Mouse (Mus musculus): ENCODE data around the gene Atl3. TPM values are rescaled to one million over a fixed set of nuclear protein-coding genes. Genes with fewer than 3 reads are reported as not detected.

Gene Atl3
- polyA plus RNA-seq (2012), result 0.11 and 0.12 TPM in 2 replicates

DNA sequence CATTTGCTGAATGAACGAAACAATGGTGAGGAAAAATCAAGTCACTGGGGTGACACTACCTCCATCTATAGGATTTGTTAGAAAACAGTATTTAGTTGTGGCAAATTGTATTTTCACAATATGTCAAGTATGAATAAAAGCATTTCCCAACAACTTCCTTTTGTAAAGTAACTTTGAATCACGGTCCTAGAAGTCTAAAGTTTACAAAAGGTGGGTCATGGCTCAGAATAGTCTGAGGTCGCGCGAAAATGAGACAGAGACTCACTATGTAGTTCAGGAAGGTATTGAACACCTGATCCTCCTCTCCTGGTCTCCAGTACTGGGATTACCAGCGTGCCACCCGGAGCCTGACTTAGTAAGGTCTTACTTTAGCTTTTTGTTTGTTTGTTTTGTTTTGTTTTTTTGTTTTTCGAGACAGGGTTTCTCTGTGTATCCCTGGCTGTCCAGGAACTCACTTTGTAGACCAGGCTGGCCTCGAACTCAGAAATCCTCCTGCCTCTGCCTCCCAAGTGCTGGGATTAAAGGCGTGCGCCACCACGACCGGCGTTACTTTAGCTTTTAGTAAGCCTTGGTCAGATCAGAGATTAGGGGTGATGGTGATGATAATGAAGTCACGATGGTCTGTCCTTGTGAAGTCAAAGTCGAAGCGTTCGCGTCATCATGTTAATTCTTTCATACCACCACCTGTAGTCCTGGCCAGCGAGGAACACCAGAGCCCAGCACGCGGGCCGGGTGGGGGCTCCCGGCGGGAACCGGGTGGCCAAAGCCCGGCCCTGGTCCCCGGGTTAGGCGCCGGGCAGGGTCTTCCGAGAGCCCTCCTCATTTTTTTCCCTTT is at the start of gene Atl3:
Gene Atl3, plus strand, starts transcription at position 689 of the 835 bp plus-strand sequence.
- Histone ChIP-seq H3K4me3 (replicated peaks) (peak within 1 kb of the TSS; percentile 89), H3K9me3 (ENCODE audit: control insufficient read depth, low read length) (no peaks in the 10 kb centered on the region), H3K4me1 (ENCODE audit: control insufficient read depth) (peaks cover 41% of the 10 kb centered on the region), H3K27me3 (ENCODE audit: control insufficient read depth) (no peaks in the 10 kb centered on the region), H3K36me3 (ENCODE audit: control insufficient read depth) (peaks cover 12% of the 10 kb centered on the region)
- TF ChIP-seq GATA1 (IDR thresholded peaks at IDR 0.05; ENCODE audit: low read length) (no peak), TAL1 (IDR thresholded peaks at IDR 0.05; ENCODE audit: low read length) (no peak)

DNA sequence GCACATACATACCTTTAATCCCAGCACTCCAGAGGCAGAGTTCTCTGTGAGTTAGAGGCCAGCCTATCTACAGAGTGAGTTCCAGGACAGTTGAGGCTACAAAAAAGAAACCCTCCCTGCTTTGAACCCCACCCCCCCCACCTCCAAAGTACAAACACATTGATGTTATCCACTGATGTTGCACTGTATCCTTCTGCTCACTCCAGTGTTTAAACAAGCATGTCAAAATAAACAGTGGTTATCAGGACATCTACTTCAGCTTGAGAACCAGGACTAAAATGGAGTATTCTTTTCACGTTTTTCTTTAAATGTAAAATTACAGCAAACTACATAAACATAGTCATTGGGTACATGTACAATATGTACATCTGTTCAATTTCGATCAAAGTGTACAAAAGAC is 48.7 kb upstream of the Atl3 start:
- peaks cover 20% of the 10 kb centered on the region for H3K36me3 ChIP-seq (ENCODE audit: control insufficient read depth)
- no peaks in the 10 kb centered on the region for H3K9me3 ChIP-seq (ENCODE audit: control insufficient read depth, low read length)
- H3K27me3 ChIP-seq (ENCODE audit: control insufficient read depth), result no peaks in the 10 kb centered on the region
- H3K4me3 ChIP-seq (replicated peaks), result no peak overlapping the region
- H3K4me1 ChIP-seq (ENCODE audit: control insufficient read depth), result peaks cover 2% of the 10 kb centered on the region
- TF ChIP-seq GATA1 (IDR thresholded peaks at IDR 0.05; ENCODE audit: low read length) (no peak), TAL1 (IDR thresholded peaks at IDR 0.05; ENCODE audit: low read length) (no peak)

DNA sequence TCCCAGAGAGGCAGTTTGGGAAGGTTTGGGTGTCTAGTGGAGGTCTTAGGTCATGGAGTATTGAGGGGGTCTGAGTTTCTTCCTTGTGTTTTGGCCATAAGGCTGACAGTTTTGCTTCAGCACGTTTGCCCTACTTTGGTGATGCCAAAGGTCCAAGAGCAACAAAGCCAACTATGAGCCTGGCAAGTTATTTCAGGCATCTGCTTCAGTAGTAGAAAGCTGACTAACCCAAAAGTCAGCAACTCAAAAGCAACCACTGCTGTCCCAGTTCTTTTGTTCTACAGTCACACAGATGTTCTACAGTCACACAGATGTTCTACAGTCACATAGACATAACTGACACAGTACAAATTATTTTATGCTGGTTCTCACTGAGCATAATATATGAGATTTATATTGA is 48.2 kb upstream of the Atl3 start:
- Histone ChIP-seq H3K27me3 (ENCODE audit: control insufficient read depth) (no peaks in the 10 kb centered on the region), H3K4me3 (replicated peaks) (no peak overlapping the region), H3K36me3 (ENCODE audit: control insufficient read depth) (peaks cover 21% of the 10 kb centered on the region), H3K4me1 (ENCODE audit: control insufficient read depth) (peaks cover 2% of the 10 kb centered on the region), H3K9me3 (ENCODE audit: control insufficient read depth, low read length) (no peaks in the 10 kb centered on the region)
- no peak for TF ChIP-seq TAL1 (IDR thresholded peaks at IDR 0.05; ENCODE audit: low read length)
- no peak for TF ChIP-seq GATA1 (IDR thresholded peaks at IDR 0.05; ENCODE audit: low read length)

DNA sequence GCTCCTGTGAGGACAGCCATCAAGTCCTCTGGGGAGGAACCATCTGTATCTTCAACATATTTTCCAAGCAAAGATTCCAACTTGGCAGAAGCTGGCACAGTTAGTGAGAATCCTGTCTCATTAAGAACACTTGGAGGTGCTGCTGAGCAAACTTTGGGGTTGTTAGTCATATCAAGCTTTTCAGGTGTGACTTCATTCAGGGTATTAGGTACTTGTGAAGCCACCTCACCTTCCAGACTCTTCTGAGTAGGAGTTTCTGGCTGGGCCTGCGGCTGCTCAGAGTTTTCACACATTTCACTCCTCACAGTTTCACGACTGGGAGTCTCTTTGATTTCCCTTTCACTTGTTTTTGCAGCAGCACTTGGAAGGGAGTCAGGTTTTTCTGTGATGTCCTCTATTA is 37.0 kb upstream of the Atl3 start:
- no peak for TF ChIP-seq GATA1 (IDR thresholded peaks at IDR 0.05; ENCODE audit: low read length)
- no peak for TF ChIP-seq TAL1 (IDR thresholded peaks at IDR 0.05; ENCODE audit: low read length)
- no peaks in the 10 kb centered on the region for H3K9me3 ChIP-seq (ENCODE audit: control insufficient read depth, low read length)

DNA sequence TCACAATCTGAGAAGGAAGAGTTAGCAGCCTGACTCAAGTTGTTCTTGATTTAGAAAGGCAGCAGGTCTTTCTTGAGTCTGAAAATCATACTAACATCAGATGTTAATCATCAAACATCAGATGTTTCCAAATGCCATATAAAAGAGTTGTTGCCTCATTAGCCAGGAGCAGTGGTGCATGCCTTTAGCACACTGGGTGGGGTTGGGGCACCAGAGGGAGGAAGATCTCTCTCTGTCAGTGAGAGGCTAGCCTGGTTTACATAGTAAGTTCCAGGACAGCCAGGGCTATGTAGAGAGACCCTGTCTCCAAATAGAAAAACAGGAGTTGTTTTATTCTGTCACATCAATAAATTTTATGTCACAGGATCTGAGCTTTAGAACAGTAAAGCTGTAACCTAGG is 34.9 kb upstream of the Atl3 start:
- H3K4me1 ChIP-seq (ENCODE audit: control insufficient read depth), result no peaks in the 10 kb centered on the region
- TF ChIP-seq TAL1 (IDR thresholded peaks at IDR 0.05; ENCODE audit: low read length), result no peak
- no peak for TF ChIP-seq GATA1 (IDR thresholded peaks at IDR 0.05; ENCODE audit: low read length)
- no peaks in the 10 kb centered on the region for H3K27me3 ChIP-seq (ENCODE audit: control insufficient read depth)
- peaks cover 45% of the 10 kb centered on the region for H3K36me3 ChIP-seq (ENCODE audit: control insufficient read depth)
- H3K9me3 ChIP-seq (ENCODE audit: control insufficient read depth, low read length), result no peaks in the 10 kb centered on the region
- no peak overlapping the region for H3K4me3 ChIP-seq (replicated peaks)

More for the DNA sequence above, 37.0 kb upstream of the Atl3 start:
- no peaks in the 10 kb centered on the region for H3K27me3 ChIP-seq (ENCODE audit: control insufficient read depth)
- H3K4me1 ChIP-seq (ENCODE audit: control insufficient read depth), result no peaks in the 10 kb centered on the region
- H3K36me3 ChIP-seq (ENCODE audit: control insufficient read depth), result peaks cover 34% of the 10 kb centered on the region
- no peak overlapping the region for H3K4me3 ChIP-seq (replicated peaks)

DNA sequence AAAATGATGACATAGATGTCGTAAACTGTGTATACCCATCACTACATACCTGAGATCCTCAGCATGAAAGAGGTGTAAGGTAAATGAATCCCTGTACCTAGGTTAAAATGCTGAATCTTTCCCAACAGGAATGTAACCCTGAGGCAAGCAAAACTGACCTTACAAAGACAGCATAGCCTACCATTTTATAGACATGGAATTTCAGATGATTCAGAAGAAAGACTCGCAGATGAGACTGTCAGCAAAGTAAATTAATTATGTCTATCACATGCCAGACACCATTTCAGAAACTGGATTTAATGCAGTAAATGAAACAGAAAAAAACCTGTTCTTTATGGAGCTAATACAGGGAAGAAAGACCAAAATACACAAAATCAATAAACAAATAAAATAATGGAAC is 34.5 kb upstream of the Atl3 start:
- H3K9me3 ChIP-seq (ENCODE audit: control insufficient read depth, low read length), result no peaks in the 10 kb centered on the region
- H3K4me3 ChIP-seq (replicated peaks), result no peak overlapping the region
- no peak for TF ChIP-seq TAL1 (IDR thresholded peaks at IDR 0.05; ENCODE audit: low read length)
- no peak for TF ChIP-seq GATA1 (IDR thresholded peaks at IDR 0.05; ENCODE audit: low read length)
- H3K4me1 ChIP-seq (ENCODE audit: control insufficient read depth), result no peaks in the 10 kb centered on the region
- peaks cover 47% of the 10 kb centered on the region for H3K36me3 ChIP-seq (ENCODE audit: control insufficient read depth)
- no peaks in the 10 kb centered on the region for H3K27me3 ChIP-seq (ENCODE audit: control insufficient read depth)

DNA sequence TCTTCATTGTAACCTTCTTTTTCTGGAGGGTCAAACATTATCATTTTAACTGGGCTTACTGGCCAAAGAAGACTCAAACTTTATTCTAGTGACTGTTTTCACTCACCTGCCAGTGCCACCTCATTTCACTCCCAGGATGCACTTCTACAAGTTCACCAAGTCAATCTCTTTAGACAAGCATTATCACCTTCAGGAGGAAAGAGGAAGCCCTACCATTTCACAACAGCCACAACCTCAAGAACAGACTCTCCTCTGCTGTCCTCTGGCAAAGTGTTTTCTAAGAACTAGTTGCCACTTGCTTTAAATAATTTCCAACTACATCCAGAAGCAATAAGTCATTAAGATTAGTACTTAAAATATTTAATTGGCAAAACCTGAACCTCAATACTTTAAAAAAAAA is 25.9 kb upstream of the Atl3 start:
- H3K9me3 ChIP-seq (ENCODE audit: control insufficient read depth, low read length), result no peaks in the 10 kb centered on the region
- peaks cover 56% of the 10 kb centered on the region for H3K36me3 ChIP-seq (ENCODE audit: control insufficient read depth)
- no peak overlapping the region for H3K4me3 ChIP-seq (replicated peaks)
- TF ChIP-seq TAL1 (IDR thresholded peaks at IDR 0.05; ENCODE audit: low read length), result no peak
- TF ChIP-seq GATA1 (IDR thresholded peaks at IDR 0.05; ENCODE audit: low read length), result no peak
- H3K27me3 ChIP-seq (ENCODE audit: control insufficient read depth), result no peaks in the 10 kb centered on the region
- no peaks in the 10 kb centered on the region; the same call in 1 of the 2 replicates for H3K4me1 ChIP-seq (ENCODE audit: control insufficient read depth)

DNA sequence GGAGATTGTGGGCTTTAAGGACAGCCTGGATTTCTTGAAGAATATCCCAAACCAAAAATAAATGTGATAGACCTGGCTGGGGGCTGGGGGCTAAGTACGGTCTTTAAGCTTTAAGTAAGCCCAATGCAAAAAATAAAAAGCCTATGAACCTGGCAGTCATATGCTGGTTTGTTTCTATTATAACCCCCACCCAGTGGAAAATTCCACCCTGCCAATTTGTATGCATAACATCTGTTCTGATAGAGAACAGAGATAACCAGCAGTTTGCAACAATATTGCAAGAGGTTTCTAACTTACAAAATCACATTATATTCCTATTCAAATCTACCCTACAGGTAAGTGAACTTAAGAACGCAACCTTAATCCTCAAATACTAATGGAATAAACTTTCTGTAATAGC is 23.2 kb upstream of the Atl3 start:
- no peak for TF ChIP-seq GATA1 (IDR thresholded peaks at IDR 0.05; ENCODE audit: low read length)
- TF ChIP-seq TAL1 (IDR thresholded peaks at IDR 0.05; ENCODE audit: low read length), result no peak
- Histone ChIP-seq H3K4me1 (ENCODE audit: control insufficient read depth) (no peaks in the 10 kb centered on the region; the same call in 1 of the 2 replicates), H3K27me3 (ENCODE audit: control insufficient read depth) (no peaks in the 10 kb centered on the region), H3K36me3 (ENCODE audit: control insufficient read depth) (peaks cover 70% of the 10 kb centered on the region), H3K4me3 (replicated peaks) (no peak overlapping the region), H3K9me3 (ENCODE audit: control insufficient read depth, low read length) (no peaks in the 10 kb centered on the region)

DNA sequence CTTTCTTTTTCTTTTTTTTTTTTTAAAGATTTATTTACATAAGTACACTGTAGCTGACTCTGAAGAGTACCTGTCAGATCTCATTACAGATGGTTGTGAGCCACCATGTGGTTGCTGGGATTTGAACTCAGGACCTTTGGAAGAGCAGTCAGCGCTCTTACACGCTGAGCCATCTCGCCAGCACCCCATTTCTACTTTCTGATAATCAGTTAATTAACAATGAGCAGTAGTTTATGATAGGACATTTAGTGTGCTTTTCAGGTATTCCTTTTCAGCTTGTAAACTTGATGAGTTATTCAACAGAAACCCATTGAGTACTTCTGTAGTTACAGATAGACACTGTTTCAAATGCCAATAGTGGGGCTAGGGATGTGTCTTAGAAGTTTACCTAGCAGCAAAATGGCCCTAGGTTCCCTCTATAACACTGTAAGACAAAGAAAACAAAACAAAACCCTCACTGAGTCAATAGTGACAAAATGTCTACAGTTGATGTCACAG is 14.0 kb upstream of the Atl3 start:
- no peak overlapping the region for H3K4me3 ChIP-seq (replicated peaks)
- peaks cover 38% of the 10 kb centered on the region for H3K36me3 ChIP-seq (ENCODE audit: control insufficient read depth)
- H3K4me1 ChIP-seq (ENCODE audit: control insufficient read depth), result peaks cover 30% of the 10 kb centered on the region
- no peaks in the 10 kb centered on the region for H3K27me3 ChIP-seq (ENCODE audit: control insufficient read depth)
- TF ChIP-seq TAL1 (IDR thresholded peaks at IDR 0.05; ENCODE audit: low read length) (no peak), GATA1 (IDR thresholded peaks at IDR 0.05; ENCODE audit: low read length) (no peak)
- no peaks in the 10 kb centered on the region for H3K9me3 ChIP-seq (ENCODE audit: control insufficient read depth, low read length)

Data from erythroblast, embryonic 14.5 days (primary cell).